ENCODE assay signal across 14 mouse cellular contexts in the genomic region with DNA sequence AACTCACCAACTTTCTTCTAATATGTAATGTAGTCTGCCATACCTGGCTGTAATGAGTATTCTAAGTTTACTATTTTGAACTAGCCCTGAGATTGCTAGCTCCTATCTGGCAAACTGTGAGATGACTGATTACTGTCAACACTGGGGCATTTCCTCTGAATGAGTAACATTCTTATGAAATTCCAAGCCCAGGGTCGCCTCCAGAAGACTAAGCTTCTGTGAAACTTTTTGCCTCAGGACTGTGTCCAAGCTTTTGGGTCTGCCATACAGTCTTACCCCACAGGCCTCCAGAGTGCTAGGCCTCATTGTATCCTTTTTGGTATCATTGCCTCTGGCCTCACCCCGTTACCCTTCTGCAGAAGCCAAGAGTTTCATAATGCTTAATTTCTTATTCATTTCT.
DNase-seq lines count a peak whose midpoint lies in the region.
"Had no signal": no experiment of that assay in that cellular context is flagged by ENCODE, and none has a peak within 500 bp of the region (broad histone marks: within the 10 kb centered on the region; RNA-seq: fewer than 3 reads in every experiment).

No protein-coding gene starts in this region.

- peak; percentile 54 for DNase-seq in adrenal gland, adult 2 months
- DNase-seq in adrenal gland, postnatal 4 days (ENCODE audit: low spot score in 2 of 2): no peak
- DNase-seq in adrenal gland, postnatal 10 days: peak; percentile 23
- no peak for DNase-seq in adrenal gland, postnatal 25 days
- peak; percentile 15 for DNase-seq in 3T3-L1 (ENCODE audit: low read depth, low spot score)
- peak; percentile 34 for DNase-seq in adrenal gland, postnatal 14 days
- no peak for DNase-seq in spleen, adult 18-20 months
- no peak for DNase-seq in frontal cortex, postnatal 14 days (ENCODE audit: low spot score in 2 of 2)
- DNase-seq: cerebellum, adult 11-12 months; cerebellum, adult 2 months; cerebellum, adult 9-10 months; cerebellum, postnatal 10 days; cerebellum, postnatal 25 days; forebrain, postnatal 0 days had no signal

Comparison
In these comparisons a context has a peak if more than half of its experiments do, and no peak if none do; other contexts are left out.
1. DNase-seq: peak in adrenal gland, adult 2 months (single experiment), adrenal gland, postnatal 10 days (single experiment), 3T3-L1 (single experiment) and adrenal gland, postnatal 14 days (single experiment); none in adrenal gland, postnatal 4 days (0 of 2), adrenal gland, postnatal 25 days (single experiment), spleen, adult 18-20 months (0 of 2) and frontal cortex, postnatal 14 days (0 of 2).